8 mouse cellular contexts compared by ENCODE assay signal in genomic region chr14:79300641-79301350, GRCm38 (mm10). TPM values are rescaled to one million over a fixed set of nuclear protein-coding genes. Genes with fewer than 3 reads are reported as not detected.
A peak's percentile ranks its signal among the peaks of the same experiment; 100 is the strongest.
DNase-seq lines count a peak whose midpoint lies in the region; ATAC-seq and TF ChIP-seq lines count a peak whose summit lies in the region.

No protein-coding gene starts in this region.

- DNase-seq in kidney, adult 11 months, result peak; percentile 26
- DNase-seq in kidney, postnatal 14 days, result no peak
- DNase-seq in Patski (ENCODE audit: low read depth, low spot score) (no peak), MN1 (ENCODE audit: low spot score) (no peak)
- no peak for DNase-seq in liver, embryonic 11.5 days (ENCODE audit: low spot score)
- DNase-seq in neural tube, embryonic 11.5 days (ENCODE audit: low spot score), result peak; percentile 38

- no peak overlapping the region for H3K27ac ChIP-seq in embryonic facial prominence, embryonic 12.5 days
- H3K27ac ChIP-seq in hindbrain, embryonic 15.5 days (replicated peaks), result 0 out of 2 replicates have a peak overlapping the region, but pooled peaks have one; percentile 1
- peak overlapping the region; percentile 77 for H3K27ac ChIP-seq in liver, embryonic 11.5 days (ENCODE audit: low read depth, low read length)
- no peak overlapping the region for H3K27ac ChIP-seq in neural tube, embryonic 11.5 days (ENCODE audit: low read depth, low read length)

- peaks cover 38% of the 10 kb centered on the region for H3K4me1 ChIP-seq in embryonic facial prominence, embryonic 12.5 days
- H3K4me1 ChIP-seq in hindbrain, embryonic 15.5 days (replicated peaks), result peaks cover 22% of the 10 kb centered on the region
- peaks cover 45% of the 10 kb centered on the region for H3K4me1 ChIP-seq in liver, embryonic 11.5 days (replicated peaks; ENCODE audit: control insufficient read depth, insufficient read depth, low read length)
- peaks cover 3% of the 10 kb centered on the region; the same call in 1 of the 2 replicates for H3K4me1 ChIP-seq in neural tube, embryonic 11.5 days (ENCODE audit: control insufficient read depth, insufficient read depth, low read length)

- CTCF ChIA-PET in Patski (lab: Charles Lee), result interaction anchor here (1.0 kb wide), 1 partner anchor 177 kb away, joined by 3 read pairs; no protein-coding TSS in a partner anchor

- H3K9ac ChIP-seq in embryonic facial prominence, embryonic 12.5 days, result peak overlapping the region; percentile 45
- H3K9ac ChIP-seq in hindbrain, embryonic 15.5 days, result peak overlapping the region; percentile 52
- peak overlapping the region; percentile 90 for H3K9ac ChIP-seq in liver, embryonic 11.5 days (ENCODE audit: low read depth, low read length)
- H3K9ac ChIP-seq in neural tube, embryonic 11.5 days (ENCODE audit: low read length), result peak overlapping the region; percentile 62

- in situ Hi-C loops in Patski (cut with MboI; ENCODE audit: low pct_unique_long_range_greater_than_20kb), result loop anchor here (25.0 kb wide), 1 partner anchor 638 kb away; no protein-coding TSS in a partner anchor

- POLR2A ChIA-PET in Patski (lab: Charles Lee), result no interaction called here

- WGBS in embryonic facial prominence, embryonic 12.5 days, result 1% methylated on average over 47 of the region's 52 CpGs
- under 1% methylated on average over 50 of the region's 52 CpGs for WGBS in hindbrain, embryonic 15.5 days
- WGBS in liver, embryonic 11.5 days, result 2% methylated on average over 52 of the region's 52 CpGs
- WGBS in neural tube, embryonic 11.5 days, result 1% methylated on average over 52 of the region's 52 CpGs

- ATAC-seq in Patski, result peak; percentile 17
- ATAC-seq in embryonic facial prominence, embryonic 12.5 days (ENCODE audit: insufficient number of reproducible peaks, insufficient read depth, low FRiP score, low TSS enrichment), result peak; percentile 29; the same call in 1 of the 2 replicates
- ATAC-seq in hindbrain, embryonic 15.5 days (ENCODE audit: low FRiP score, low read depth), result peak; percentile 24; the same call in 1 of the 2 replicates
- no peak for ATAC-seq in liver, embryonic 11.5 days (replicated peaks; ENCODE audit: low FRiP score)
- peak; percentile 5; the same call in 1 of the 2 replicates for ATAC-seq in neural tube, embryonic 11.5 days (ENCODE audit: insufficient read depth, low FRiP score, low TSS enrichment)

- H3K9me3 ChIP-seq in embryonic facial prominence, embryonic 12.5 days, result no peaks in the 10 kb centered on the region
- H3K9me3 ChIP-seq in hindbrain, embryonic 15.5 days, result no peaks in the 10 kb centered on the region
- H3K9me3 ChIP-seq in liver, embryonic 11.5 days (ENCODE audit: control insufficient read depth, low read length), result no peaks in the 10 kb centered on the region
- H3K9me3 ChIP-seq in neural tube, embryonic 11.5 days (ENCODE audit: control insufficient read depth, low read length), result no peaks in the 10 kb centered on the region

- peak overlapping the region; percentile 89 for H3K4me2 ChIP-seq in embryonic facial prominence, embryonic 12.5 days (replicated peaks)
- H3K4me2 ChIP-seq in hindbrain, embryonic 15.5 days, result peak overlapping the region; percentile 98
- H3K4me2 ChIP-seq in liver, embryonic 11.5 days, result peak overlapping the region; percentile 85
- peak overlapping the region; percentile 98 for H3K4me2 ChIP-seq in neural tube, embryonic 11.5 days (ENCODE audit: low read depth)

- H3K27me3 ChIP-seq in Patski, result no peaks in the 10 kb centered on the region
- H3K27me3 ChIP-seq in embryonic facial prominence, embryonic 12.5 days, result no peaks in the 10 kb centered on the region
- H3K27me3 ChIP-seq in hindbrain, embryonic 15.5 days, result peaks cover 6% of the 10 kb centered on the region
- 0 out of 2 replicates have a peak, but pooled peaks cover 2% of the 10 kb centered on the region for H3K27me3 ChIP-seq in liver, embryonic 11.5 days (replicated peaks; ENCODE audit: control insufficient read depth, insufficient read depth, low read length)
- H3K27me3 ChIP-seq in neural tube, embryonic 11.5 days (ENCODE audit: control insufficient read depth, insufficient read depth, low read length), result peaks cover 14% of the 10 kb centered on the region

- no peak for TF ChIP-seq CTCF in Patski (IDR thresholded peaks at IDR 0.05)

- peak overlapping the region; percentile 51 for H3K4me3 ChIP-seq in embryonic facial prominence, embryonic 12.5 days
- H3K4me3 ChIP-seq in hindbrain, embryonic 15.5 days, result peak overlapping the region; percentile 52
- H3K4me3 ChIP-seq in liver, embryonic 11.5 days (ENCODE audit: low read depth, low read length), result peak overlapping the region; percentile 70
- peak overlapping the region; percentile 52 for H3K4me3 ChIP-seq in neural tube, embryonic 11.5 days (ENCODE audit: low read depth, low read length)

- H3K36me3 ChIP-seq in embryonic facial prominence, embryonic 12.5 days, result no peaks in the 10 kb centered on the region
- H3K36me3 ChIP-seq in hindbrain, embryonic 15.5 days, result no peaks in the 10 kb centered on the region
- no peaks in the 10 kb centered on the region for H3K36me3 ChIP-seq in liver, embryonic 11.5 days (ENCODE audit: control insufficient read depth, insufficient read depth, low read length)
- H3K36me3 ChIP-seq in neural tube, embryonic 11.5 days (ENCODE audit: control insufficient read depth, insufficient read depth, low read length), result no peaks in the 10 kb centered on the region

RNA-seq across cellular contexts. Expression of gene Rgcc, which starts 0.6 kb away (rescaled TPM):
- 3.0 TPM for polyA plus RNA-seq in Patski (2021)
- polyA plus RNA-seq in embryonic facial prominence, embryonic 12.5 days (2016; fragmentation: Nextera tagmentation; extraction: Ambion mirVana), result 62.2 and 62.5 TPM in 2 replicates
- 40.4 and 41.1 TPM in 2 replicates for polyA plus RNA-seq in hindbrain, embryonic 15.5 days (2015; fragmentation: Nextera tagmentation; extraction: Ambion mirVana)
- 233 and 245 TPM in 2 replicates for polyA plus RNA-seq in liver, embryonic 11.5 days (2014; fragmentation: Nextera tagmentation; extraction: Ambion mirVana)
- 46.2 and 51.8 TPM in 2 replicates for polyA plus RNA-seq in neural tube, embryonic 11.5 days (2014; fragmentation: Nextera tagmentation; extraction: Ambion mirVana)

RNA-seq across cellular contexts. Expression of gene Zfp957, which starts 53.6 kb away (rescaled TPM):
- polyA plus RNA-seq in Patski (2021), result 0.03 TPM
- not detected in 2 replicates for polyA plus RNA-seq in embryonic facial prominence, embryonic 12.5 days (2016; fragmentation: Nextera tagmentation; extraction: Ambion mirVana)
- polyA plus RNA-seq in hindbrain, embryonic 15.5 days (2015; fragmentation: Nextera tagmentation; extraction: Ambion mirVana), result not detected in 2 replicates
- polyA plus RNA-seq in liver, embryonic 11.5 days (2014; fragmentation: Nextera tagmentation; extraction: Ambion mirVana), result not detected in 2 replicates
- polyA plus RNA-seq in neural tube, embryonic 11.5 days (2014; fragmentation: Nextera tagmentation; extraction: Ambion mirVana), result not detected in 2 replicates

Comparison
In these comparisons a context has a peak if more than half of its experiments do, and no peak if none do; other contexts are left out.
1. DNase-seq: peak in kidney, adult 11 months (single experiment) and neural tube, embryonic 11.5 days (single experiment); none in kidney, postnatal 14 days (single experiment), Patski (single experiment), liver, embryonic 11.5 days (single experiment) and MN1 (single experiment).
2. H3K27ac ChIP-seq: peak in hindbrain, embryonic 15.5 days (single experiment) and liver, embryonic 11.5 days (single experiment); none in embryonic facial prominence, embryonic 12.5 days (single experiment) and neural tube, embryonic 11.5 days (single experiment).
3. RNA of gene Rgcc, which starts 0.6 kb away (polyA plus RNA-seq): 233 to 245 TPM in liver, embryonic 11.5 days, 62.2 to 62.5 TPM in embryonic facial prominence, embryonic 12.5 days, 46.2 to 51.8 TPM in neural tube, embryonic 11.5 days and 40.4 to 41.1 TPM in hindbrain, embryonic 15.5 days; 3.0 TPM in Patski (single experiment); every median in the first group is over 10 times any median in the second.
4. Peak in every context shown above with its lines, with median percentiles within 50 percentile points of each other: H3K4me2 ChIP-seq, H3K4me3 ChIP-seq and H3K9ac ChIP-seq.